Mouse (Mus musculus): Measurements from ENCODE around the gene Chrd. TPM values are rescaled to one million over a fixed set of nuclear protein-coding genes. Genes with fewer than 3 reads are reported as not detected.

The Chrd gene
- polyA plus RNA-seq, 1 experiment: 1.1 TPM

DNA sequence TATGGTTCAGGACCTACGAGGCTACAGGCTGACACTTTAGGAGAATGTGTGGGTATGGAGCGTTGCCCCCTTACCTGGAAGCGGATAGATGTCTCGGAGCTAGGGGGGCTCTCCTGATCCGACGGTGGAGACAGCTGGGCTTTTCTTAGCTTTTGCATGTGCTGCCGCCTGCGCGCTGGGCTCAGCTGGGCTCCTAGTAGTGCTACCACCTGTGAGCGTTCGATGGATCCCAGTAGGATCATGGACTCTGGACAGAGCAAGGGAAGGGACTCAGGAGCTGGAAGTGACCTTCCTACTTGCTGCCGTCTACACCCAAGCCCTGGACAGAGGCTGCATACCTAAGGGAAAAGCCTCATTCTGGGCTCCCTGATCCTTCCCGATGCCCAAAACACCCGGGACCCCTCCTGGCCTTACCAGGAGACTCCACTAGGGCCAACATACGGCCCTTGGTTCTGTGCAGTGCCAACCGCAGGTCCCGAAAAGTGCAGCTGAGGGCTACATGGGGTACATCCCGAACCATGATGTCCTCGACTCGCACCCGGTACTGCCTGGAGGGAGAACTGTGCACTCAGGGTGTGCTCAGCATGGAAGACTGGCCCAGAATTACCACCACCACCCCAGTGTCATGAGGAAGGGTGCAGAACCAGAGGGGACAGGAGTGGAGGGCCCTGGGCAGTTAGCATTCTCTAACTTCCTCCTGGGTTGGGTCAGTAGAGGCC, 24.5 kb upstream of the Chrd start:
- Histone ChIP-seq H3K36me3 (ENCODE audit: control insufficient read depth, insufficient read depth, low read length, poor library complexity, severe bottlenecking) (0 out of 2 replicates have a peak, but pooled peaks cover 7% of the 10 kb centered on the region), H3K4me3 (ENCODE audit: low read depth, low read length) (no peak overlapping the region), H3K9ac (ENCODE audit: low read depth, poor library complexity, severe bottlenecking) (no peak overlapping the region), H3K27ac (ENCODE audit: insufficient read depth, low read length) (no peak overlapping the region), H3K4me1 (ENCODE audit: control insufficient read depth, insufficient read depth, low read length) (no peaks in the 10 kb centered on the region), H3K9me3 (replicated peaks; ENCODE audit: control insufficient read depth, insufficient read depth, low read length, poor library complexity, severe bottlenecking) (no peaks in the 10 kb centered on the region), H3K27me3 (ENCODE audit: control insufficient read depth, insufficient read depth, low read length, poor library complexity, severe bottlenecking) (no peaks in the 10 kb centered on the region)
- TF ChIP-seq CTCF (IDR thresholded peaks at IDR 0.05; ENCODE audit: low read depth, low read length) (no peak), POLR2A (IDR thresholded peaks at IDR 0.05; ENCODE audit: insufficient read depth, low read length) (no peak), EP300 (IDR thresholded peaks at IDR 0.05; ENCODE audit: insufficient read depth, low read depth, low read length) (no peak)

DNA sequence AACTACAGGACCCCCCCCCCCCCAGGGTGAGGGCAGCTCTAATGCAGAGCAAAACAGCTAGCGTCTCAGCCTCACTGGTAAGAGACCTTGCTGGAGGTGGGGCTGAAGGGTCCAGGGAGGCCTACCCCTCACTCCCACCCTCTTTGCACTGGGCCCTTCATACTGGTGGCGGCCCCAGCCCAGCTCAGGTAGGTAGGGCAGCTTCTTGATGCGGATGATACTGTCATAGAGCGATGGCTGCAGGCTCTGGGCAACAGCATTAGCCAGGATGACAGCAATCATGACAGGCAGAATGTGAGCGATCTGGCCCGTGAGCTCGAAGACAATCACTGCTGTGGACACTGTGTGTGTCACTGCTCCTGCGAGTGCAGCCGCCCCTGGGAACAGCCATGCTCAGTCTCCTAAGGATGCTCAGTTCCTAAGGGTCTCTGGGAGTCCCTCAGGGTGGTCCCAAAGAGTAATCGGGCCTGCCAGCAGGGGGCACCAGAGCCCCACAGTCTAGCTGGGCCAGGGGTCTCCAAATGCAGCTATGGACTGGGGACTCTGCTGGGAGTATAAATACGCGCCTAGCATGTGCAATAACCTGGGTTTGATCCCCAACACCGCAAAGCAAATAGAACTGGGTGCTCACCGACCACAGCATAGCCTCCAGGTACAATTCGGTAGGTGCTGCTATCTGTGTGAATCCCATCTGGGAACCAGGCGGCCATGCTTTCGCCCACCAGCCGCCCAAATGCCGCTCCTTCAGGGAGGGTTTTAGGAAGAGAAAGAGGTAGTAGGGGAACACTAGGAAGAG, 23.8 kb upstream of the Chrd start:
- Histone ChIP-seq H3K9ac (ENCODE audit: low read depth, poor library complexity, severe bottlenecking) (no peak overlapping the region), H3K36me3 (ENCODE audit: control insufficient read depth, insufficient read depth, low read length, poor library complexity, severe bottlenecking) (0 out of 2 replicates have a peak, but pooled peaks cover 7% of the 10 kb centered on the region), H3K27ac (ENCODE audit: insufficient read depth, low read length) (no peak overlapping the region), H3K9me3 (replicated peaks; ENCODE audit: control insufficient read depth, insufficient read depth, low read length, poor library complexity, severe bottlenecking) (no peaks in the 10 kb centered on the region), H3K4me1 (ENCODE audit: control insufficient read depth, insufficient read depth, low read length) (peaks cover 3% of the 10 kb centered on the region), H3K27me3 (ENCODE audit: control insufficient read depth, insufficient read depth, low read length, poor library complexity, severe bottlenecking) (no peaks in the 10 kb centered on the region), H3K4me3 (ENCODE audit: low read depth, low read length) (no peak overlapping the region)
- peak; percentile 78 for TF ChIP-seq CTCF (IDR thresholded peaks at IDR 0.05; ENCODE audit: low read depth, low read length)
- TF ChIP-seq EP300 (IDR thresholded peaks at IDR 0.05; ENCODE audit: insufficient read depth, low read depth, low read length): no peak
- TF ChIP-seq POLR2A (IDR thresholded peaks at IDR 0.05; ENCODE audit: insufficient read depth, low read length): no peak

DNA sequence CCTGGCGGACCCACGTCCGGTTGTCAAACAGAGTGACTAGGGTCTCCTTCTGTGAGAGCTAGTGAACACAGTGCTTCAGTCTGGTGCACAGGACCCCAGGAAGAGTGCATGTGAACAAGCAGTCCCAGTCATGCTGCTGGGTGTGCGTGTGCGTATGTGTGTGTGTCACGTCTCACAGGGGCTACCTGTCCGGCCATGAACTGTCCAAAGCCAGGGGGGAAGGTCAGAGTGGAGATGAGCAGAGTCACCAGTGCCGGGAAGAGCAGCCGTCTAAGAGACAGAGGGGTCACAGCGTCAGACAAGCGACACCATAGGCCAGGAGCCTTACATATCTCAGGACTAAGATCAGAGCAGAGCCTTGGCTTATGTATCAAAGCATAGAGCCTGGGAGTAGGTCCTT, 22.6 kb upstream of the Chrd start:
- Histone ChIP-seq H3K36me3 (ENCODE audit: control insufficient read depth, insufficient read depth, low read length, poor library complexity, severe bottlenecking) (0 out of 2 replicates have a peak, but pooled peaks cover 7% of the 10 kb centered on the region), H3K4me3 (ENCODE audit: low read depth, low read length) (no peak overlapping the region), H3K4me1 (ENCODE audit: control insufficient read depth, insufficient read depth, low read length) (peaks cover 5% of the 10 kb centered on the region), H3K27me3 (ENCODE audit: control insufficient read depth, insufficient read depth, low read length, poor library complexity, severe bottlenecking) (no peaks in the 10 kb centered on the region), H3K27ac (ENCODE audit: insufficient read depth, low read length) (no peak overlapping the region), H3K9me3 (replicated peaks; ENCODE audit: control insufficient read depth, insufficient read depth, low read length, poor library complexity, severe bottlenecking) (no peaks in the 10 kb centered on the region), H3K9ac (ENCODE audit: low read depth, poor library complexity, severe bottlenecking) (no peak overlapping the region)
- TF ChIP-seq EP300 (IDR thresholded peaks at IDR 0.05; ENCODE audit: insufficient read depth, low read depth, low read length): no peak
- no peak for TF ChIP-seq POLR2A (IDR thresholded peaks at IDR 0.05; ENCODE audit: insufficient read depth, low read length)
- no peak for TF ChIP-seq CTCF (IDR thresholded peaks at IDR 0.05; ENCODE audit: low read depth, low read length)

DNA sequence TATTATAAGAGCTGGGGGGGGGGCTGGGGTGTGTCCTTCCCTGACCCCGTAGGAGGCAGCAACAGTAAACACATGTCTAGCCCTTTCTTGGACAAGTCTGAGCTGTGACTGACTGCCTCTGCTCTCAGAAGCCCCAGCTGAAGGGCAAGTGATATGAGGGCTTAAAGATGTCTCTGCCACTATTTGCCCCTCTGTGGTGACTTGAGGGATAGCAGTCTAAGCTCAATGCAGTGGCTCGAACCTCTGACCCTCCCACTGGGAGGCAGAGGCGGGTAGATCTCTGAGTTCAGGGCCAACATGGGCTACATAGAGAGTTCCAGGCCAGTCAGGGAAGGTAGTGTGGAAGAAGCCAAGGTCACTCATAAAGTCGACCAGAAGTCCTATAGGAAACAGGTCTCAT, 22.1 kb upstream of the Chrd start:
- TF ChIP-seq POLR2A (IDR thresholded peaks at IDR 0.05; ENCODE audit: insufficient read depth, low read length): no peak
- peak; percentile 18 for TF ChIP-seq CTCF (IDR thresholded peaks at IDR 0.05; ENCODE audit: low read depth, low read length)
- no peak for TF ChIP-seq EP300 (IDR thresholded peaks at IDR 0.05; ENCODE audit: insufficient read depth, low read depth, low read length)
- H3K9ac ChIP-seq (ENCODE audit: low read depth, poor library complexity, severe bottlenecking): no peak overlapping the region
- peaks cover 5% of the 10 kb centered on the region for H3K4me1 ChIP-seq (ENCODE audit: control insufficient read depth, insufficient read depth, low read length)
- no peak overlapping the region for H3K4me3 ChIP-seq (ENCODE audit: low read depth, low read length)
- H3K27me3 ChIP-seq (ENCODE audit: control insufficient read depth, insufficient read depth, low read length, poor library complexity, severe bottlenecking): no peaks in the 10 kb centered on the region
- H3K36me3 ChIP-seq (ENCODE audit: control insufficient read depth, insufficient read depth, low read length, poor library complexity, severe bottlenecking): 0 out of 2 replicates have a peak, but pooled peaks cover 3% of the 10 kb centered on the region
- H3K27ac ChIP-seq (ENCODE audit: insufficient read depth, low read length): no peak overlapping the region
- no peaks in the 10 kb centered on the region for H3K9me3 ChIP-seq (replicated peaks; ENCODE audit: control insufficient read depth, insufficient read depth, low read length, poor library complexity, severe bottlenecking)

DNA sequence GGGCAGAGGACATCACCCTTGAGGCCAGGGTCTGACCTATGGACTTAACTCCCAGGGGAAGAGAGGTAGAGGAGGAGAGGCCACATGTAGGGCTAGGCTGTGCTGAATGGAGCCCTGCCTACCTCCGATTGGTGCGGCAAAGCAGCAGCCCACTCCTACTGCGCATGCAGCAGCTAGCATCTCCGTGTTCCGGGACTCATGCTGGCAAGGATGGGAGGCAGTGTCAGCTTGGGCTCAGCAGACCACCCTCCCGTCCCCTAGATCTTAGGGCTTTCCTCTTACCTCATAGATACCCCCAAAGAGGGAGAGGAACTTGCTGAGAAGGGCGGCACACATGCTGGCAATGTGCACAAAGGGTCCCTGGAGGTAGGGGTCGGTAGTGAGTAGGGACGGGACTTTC, 20.7 kb upstream of the Chrd start:
- Histone ChIP-seq H3K9me3 (replicated peaks; ENCODE audit: control insufficient read depth, insufficient read depth, low read length, poor library complexity, severe bottlenecking) (no peaks in the 10 kb centered on the region), H3K27ac (ENCODE audit: insufficient read depth, low read length) (no peak overlapping the region), H3K4me3 (ENCODE audit: low read depth, low read length) (no peak overlapping the region), H3K4me1 (ENCODE audit: control insufficient read depth, insufficient read depth, low read length) (peaks cover 5% of the 10 kb centered on the region), H3K27me3 (ENCODE audit: control insufficient read depth, insufficient read depth, low read length, poor library complexity, severe bottlenecking) (no peaks in the 10 kb centered on the region), H3K9ac (ENCODE audit: low read depth, poor library complexity, severe bottlenecking) (no peak overlapping the region), H3K36me3 (ENCODE audit: control insufficient read depth, insufficient read depth, low read length, poor library complexity, severe bottlenecking) (0 out of 2 replicates have a peak, but pooled peaks cover 2% of the 10 kb centered on the region)
- TF ChIP-seq EP300 (IDR thresholded peaks at IDR 0.05; ENCODE audit: insufficient read depth, low read depth, low read length): no peak
- no peak for TF ChIP-seq POLR2A (IDR thresholded peaks at IDR 0.05; ENCODE audit: insufficient read depth, low read length)
- TF ChIP-seq CTCF (IDR thresholded peaks at IDR 0.05; ENCODE audit: low read depth, low read length): peak; percentile 13

Measured in ES-Bruce4 (cell line).